Mouse (Mus musculus) cerebellum, adult 2 months (tissue): Measurements from ENCODE around the gene Platr17. TPM values are rescaled to one million over a fixed set of nuclear protein-coding genes. Genes with fewer than 3 reads are reported as not detected.
"Not testable (repeated sequence)": the region's sequence is repeated elsewhere in the genome, so short reads cannot be mapped to it uniquely, and the experiment has no call there.

Experiments
- DNase-seq, 2 experiments: peaks; one replicate each; pipeline ENCODE4 v3.0.0; 2021
- H3K27ac ChIP-seq: fragments of 200-500 bp; 2 replicates; pipeline ENCODE4 v1.5.1; 2012; ENCODE audit warnings: low read length, control low read depth, inconsistent platforms; ENCODE audit not compliant: insufficient read depth
- H3K27me3 ChIP-seq: fragments of 200-500 bp; 2 replicates; pipeline ENCODE4 v1.6.1; 2012; ENCODE audit warnings: inconsistent platforms, mild to moderate bottlenecking, low read length, moderate library complexity; ENCODE audit not compliant: control insufficient read depth, insufficient read depth
- H3K4me1 ChIP-seq: fragments of 200-500 bp; 2 replicates; pipeline ENCODE4 v1.6.1; 2011; ENCODE audit warnings: low read length; ENCODE audit not compliant: control insufficient read depth, insufficient read depth
- H3K4me3 ChIP-seq: fragments of 200-500 bp; replicated peaks from 2 replicates; pipeline ENCODE3; 2011; ENCODE audit warnings: mild to moderate bottlenecking, low read depth, low read length, control low read depth; ENCODE audit not compliant: insufficient read depth
- CTCF ChIP-seq: fragments of 200-500 bp; IDR thresholded peaks from 2 replicates; pipeline ENCODE4 v1.5.1; 2011; ENCODE audit warnings: low read depth, mild to moderate bottlenecking, control low read depth, low read length, moderate library complexity, borderline replicate concordance; ENCODE audit not compliant: insufficient read depth
- POLR2A ChIP-seq: fragments of 200-500 bp; IDR thresholded peaks from 2 replicates; pipeline ENCODE4 v1.6.1; 2011; ENCODE audit warnings: low read length, control low read depth, borderline replicate concordance; ENCODE audit not compliant: insufficient read depth
- WGBS: fragments of 180-500 bp; shearing (Covaris S2); methylation state at CpG from one replicate; pipeline ENCODE4 v1.1.7; 2018; 5-methylcytosine and 5-hydroxymethylcytosine counted together
- polyA plus RNA-seq: library from polyadenylated mRNA; depleted of rRNA; stranded (reverse); fragments of >200 nt; gene quantifications from 2 replicates; pipeline ENCODE4 v1.2.3, GENCODE M21; 2012

Platr17 gene
- polyA plus RNA-seq, 1 experiment = 0.65 TPM

GRCm38 (mm10) chr17:33947430-33948089, 42.6 kb downstream of the Platr17 start:
- H3K4me1 ChIP-seq = peaks cover 16% of the 10 kb centered on the region
- no peak for DNase-seq
- WGBS = 76% methylated on average over 10 of the region's 10 CpGs
- no peak overlapping the region for H3K27ac ChIP-seq
- no peak overlapping the region for H3K4me3 ChIP-seq
- TF ChIP-seq CTCF (no peak), POLR2A (no peak)
- no peaks in the 10 kb centered on the region for H3K27me3 ChIP-seq

GRCm38 (mm10) chr17:33948090-33948904, 43.4 kb downstream of the Platr17 start:
- Histone ChIP-seq H3K27ac (no peak overlapping the region), H3K4me1 (peaks cover 16% of the 10 kb centered on the region), H3K27me3 (no peaks in the 10 kb centered on the region), H3K4me3 (no peak overlapping the region)
- WGBS = 78% methylated on average over 22 of the region's 22 CpGs
- no peak for TF ChIP-seq POLR2A
- TF ChIP-seq CTCF = no peak
- no peak for DNase-seq

GRCm38 (mm10) chr17:33948905-33949537, 44.1 kb downstream of the Platr17 start:
- TF ChIP-seq POLR2A = no peak
- TF ChIP-seq CTCF = no peak
- Histone ChIP-seq H3K27me3 (no peaks in the 10 kb centered on the region), H3K27ac (no peak overlapping the region), H3K4me1 (peaks cover 16% of the 10 kb centered on the region), H3K4me3 (no peak overlapping the region)
- DNase-seq = no peak
- WGBS = 82% methylated on average over 19 of the region's 19 CpGs

GRCm38 (mm10) chr17:33950131-33950625, 45.2 kb downstream of the Platr17 start:
- 54% methylated on average over 10 of the region's 10 CpGs for WGBS
- Histone ChIP-seq H3K27ac (peak overlapping the region; percentile 30), H3K4me3 (peak overlapping the region; percentile 71), H3K4me1 (peaks cover 16% of the 10 kb centered on the region), H3K27me3 (no peaks in the 10 kb centered on the region)
- DNase-seq = no peak
- TF ChIP-seq CTCF (no peak), POLR2A (no peak)

- peak within 1 kb of the TSS; percentile 30 for H3K27ac ChIP-seq
- TF ChIP-seq POLR2A = peak; percentile 43; the same call in 1 of the 2 replicates
- no peak for TF ChIP-seq CTCF
- H3K27me3 ChIP-seq = no peaks in the 10 kb centered on the region
- H3K4me1 ChIP-seq = peaks cover 16% of the 10 kb centered on the region
- H3K4me3 ChIP-seq = peak within 1 kb of the TSS; percentile 71
- DNase-seq = peak; percentile 68 to 73
- under 1% methylated on average over 45 of the region's 45 CpGs for WGBS
Observed at GRCm38 (mm10) chr17:33951021-33951946, 46.3 kb downstream of the Platr17 start, which contains the start of gene B3galt4. Gene B3galt4 (minus strand): TSS chr17:33951488.

GRCm38 (mm10) chr17:33952015-33952414, 47.1 kb downstream of the Platr17 start:
- 64% methylated on average over 13 of the region's 13 CpGs for WGBS
- H3K27me3 ChIP-seq, H3K27ac ChIP-seq, H3K4me3 ChIP-seq, DNase-seq: not testable (repeated sequence)
- peaks cover 16% of the 10 kb centered on the region for H3K4me1 ChIP-seq

- Histone ChIP-seq H3K27me3 (no peaks in the 10 kb centered on the region), H3K4me3 (no peak overlapping the region), H3K27ac (no peak overlapping the region), H3K4me1 (peaks cover 16% of the 10 kb centered on the region)
- DNase-seq = no peak
- TF ChIP-seq CTCF (no peak), POLR2A (no peak)
- WGBS = 71% methylated on average over 4 of the region's 4 CpGs
Observed at GRCm38 (mm10) chr17:33952879-33953278, 47.9 kb downstream of the Platr17 start.
